Comparison of ENCODE assay signal across 11 mouse cellular contexts in genomic region chr17:12799368-12800275, GRCm38 (mm10). TPM values are rescaled to one million over a fixed set of nuclear protein-coding genes. Genes with fewer than 3 reads are reported as not detected.
DNase-seq lines count a peak whose midpoint lies in the region; ATAC-seq and TF ChIP-seq lines count a peak whose summit lies in the region.
"Had no signal": no experiment of that assay in that cellular context is flagged by ENCODE, and none has a peak within 500 bp of the region (broad histone marks: within the 10 kb centered on the region; RNA-seq: fewer than 3 reads in every experiment).

No protein-coding gene starts in this region.

- peak; percentile 9 for DNase-seq in forebrain, embryonic 11.5 days (ENCODE audit: low spot score)
- DNase-seq in lung, postnatal 10 days = peak; percentile 38
- DNase-seq in lung, adult 2 months = no peak
- no peak for DNase-seq in intestine, embryonic 14.5 days (ENCODE audit: low spot score)
- no peak for DNase-seq in stomach, postnatal 0 days (ENCODE audit: low spot score)
- no peak for DNase-seq in layer of hippocampus, postnatal 25 days (ENCODE audit: extremely low spot score in 1 of 2, low spot score in 1 of 2)
- no peak for DNase-seq in yolk sac, embryonic 10.5 days (ENCODE audit: low spot score)
- DNase-seq: B cell, adult 2 months; thymus, postnatal 14 days had no signal

- H3K9ac ChIP-seq in forebrain, embryonic 11.5 days (ENCODE audit: low read length) = no peak overlapping the region
- H3K9ac ChIP-seq in forebrain, embryonic 15.5 days (replicated peaks) = no peak overlapping the region
- H3K9ac ChIP-seq in intestine, embryonic 14.5 days (ENCODE audit: low read length) = no peak overlapping the region
- H3K9ac ChIP-seq in stomach, postnatal 0 days (ENCODE audit: low read length) = no peak overlapping the region
- H3K9ac ChIP-seq: embryonic facial prominence, embryonic 15.5 days had no signal

- 90% methylated on average over 12 of the region's 12 CpGs for WGBS in forebrain, embryonic 11.5 days
- 86% methylated on average over 12 of the region's 12 CpGs for WGBS in forebrain, embryonic 15.5 days
- WGBS in lung, adult 2 months = 69% methylated on average over 12 of the region's 12 CpGs
- WGBS in intestine, embryonic 14.5 days = 64% methylated on average over 12 of the region's 12 CpGs
- WGBS in stomach, postnatal 0 days = 57% methylated on average over 12 of the region's 12 CpGs

- no peak overlapping the region for H3K27ac ChIP-seq in forebrain, embryonic 11.5 days (ENCODE audit: low read depth, low read length)
- H3K27ac ChIP-seq in forebrain, embryonic 15.5 days (replicated peaks) = no peak overlapping the region
- H3K27ac ChIP-seq in intestine, embryonic 14.5 days (ENCODE audit: low read depth) = no peak overlapping the region
- H3K27ac ChIP-seq in stomach, postnatal 0 days (replicated peaks) = no peak overlapping the region
- H3K27ac ChIP-seq: embryonic facial prominence, embryonic 15.5 days had no signal

- H3K9me3 ChIP-seq in forebrain, embryonic 11.5 days (ENCODE audit: control insufficient read depth, low read length) = no peaks in the 10 kb centered on the region
- H3K9me3 ChIP-seq in forebrain, embryonic 15.5 days = no peaks in the 10 kb centered on the region
- H3K9me3 ChIP-seq in intestine, embryonic 14.5 days (ENCODE audit: control insufficient read depth, low read length) = no peaks in the 10 kb centered on the region
- no peaks in the 10 kb centered on the region for H3K9me3 ChIP-seq in stomach, postnatal 0 days (ENCODE audit: control insufficient read depth, low read length)
- H3K9me3 ChIP-seq: embryonic facial prominence, embryonic 15.5 days had no signal

- H3K27me3 ChIP-seq in forebrain, embryonic 11.5 days (ENCODE audit: control insufficient read depth, insufficient read depth, low read length) = no peaks in the 10 kb centered on the region
- H3K27me3 ChIP-seq in forebrain, embryonic 15.5 days = no peaks in the 10 kb centered on the region
- no peaks in the 10 kb centered on the region for H3K27me3 ChIP-seq in intestine, embryonic 14.5 days (replicated peaks; ENCODE audit: control insufficient read depth, insufficient read depth, low read length)
- no peaks in the 10 kb centered on the region for H3K27me3 ChIP-seq in stomach, postnatal 0 days (ENCODE audit: control insufficient read depth, insufficient read depth, low read length)
- H3K27me3 ChIP-seq: embryonic facial prominence, embryonic 15.5 days had no signal

- no peak for ATAC-seq in forebrain, embryonic 11.5 days (replicated peaks; ENCODE audit: low FRiP score)
- no peak for ATAC-seq in forebrain, embryonic 15.5 days (replicated peaks)
- peak; percentile 76 for ATAC-seq in intestine, embryonic 14.5 days (replicated peaks; ENCODE audit: low FRiP score, low TSS enrichment, low read depth)
- peak; percentile 80 for ATAC-seq in stomach, postnatal 0 days (ENCODE audit: low FRiP score, low TSS enrichment)

- no peak overlapping the region for H3K4me2 ChIP-seq in forebrain, embryonic 11.5 days (ENCODE audit: low read depth, low read length, severe bottlenecking)
- no peak overlapping the region for H3K4me2 ChIP-seq in forebrain, embryonic 15.5 days (replicated peaks)
- H3K4me2 ChIP-seq in intestine, embryonic 14.5 days (ENCODE audit: low read length) = no peak overlapping the region
- no peak overlapping the region for H3K4me2 ChIP-seq in stomach, postnatal 0 days (replicated peaks; ENCODE audit: low read depth)
- H3K4me2 ChIP-seq: embryonic facial prominence, embryonic 15.5 days had no signal

- H3K4me1 ChIP-seq in forebrain, embryonic 11.5 days (replicated peaks; ENCODE audit: control insufficient read depth, insufficient read depth, low read length) = no peaks in the 10 kb centered on the region
- no peaks in the 10 kb centered on the region for H3K4me1 ChIP-seq in forebrain, embryonic 15.5 days
- no peaks in the 10 kb centered on the region; the same call in 1 of the 2 replicates for H3K4me1 ChIP-seq in lung, adult 2 months (ENCODE audit: control insufficient read depth, insufficient read depth, low read length)
- H3K4me1 ChIP-seq in intestine, embryonic 14.5 days (replicated peaks; ENCODE audit: control insufficient read depth, insufficient read depth, low read length) = peaks cover 15% of the 10 kb centered on the region
- peaks cover 3% of the 10 kb centered on the region; the same call in 1 of the 2 replicates for H3K4me1 ChIP-seq in stomach, postnatal 0 days (replicated peaks; ENCODE audit: control insufficient read depth, insufficient read depth)

- no peak for TF ChIP-seq POLR2A in lung, adult 2 months (IDR thresholded peaks at IDR 0.05; ENCODE audit: borderline replicate concordance, extremely low read depth, low read depth, low read length)

- TF ChIP-seq EP300 in stomach, postnatal 0 days (optimal IDR thresholded peaks at IDR 0.05) = no peak

- no peaks in the 10 kb centered on the region for H3K36me3 ChIP-seq in forebrain, embryonic 11.5 days (ENCODE audit: control insufficient read depth, insufficient read depth, low read length)
- no peaks in the 10 kb centered on the region for H3K36me3 ChIP-seq in forebrain, embryonic 15.5 days
- no peaks in the 10 kb centered on the region for H3K36me3 ChIP-seq in intestine, embryonic 14.5 days (ENCODE audit: control insufficient read depth, insufficient read depth, low read length)
- H3K36me3 ChIP-seq in stomach, postnatal 0 days (ENCODE audit: control insufficient read depth, insufficient read depth, low read length) = no peaks in the 10 kb centered on the region
- H3K36me3 ChIP-seq: embryonic facial prominence, embryonic 15.5 days had no signal

- TF ChIP-seq CTCF in lung, adult 2 months (IDR thresholded peaks at IDR 0.05; ENCODE audit: insufficient read depth, low read length) = no peak
- peak; percentile 58 for TF ChIP-seq CTCF in stomach, postnatal 0 days (IDR thresholded peaks at IDR 0.05; ENCODE audit: low read depth)

- H3K4me3 ChIP-seq in forebrain, embryonic 11.5 days (ENCODE audit: low read depth, low read length) = no peak overlapping the region
- no peak overlapping the region for H3K4me3 ChIP-seq in forebrain, embryonic 15.5 days
- H3K4me3 ChIP-seq in lung, adult 2 months (replicated peaks; ENCODE audit: extremely low read depth, low read depth, low read length) = no peak overlapping the region
- no peak overlapping the region for H3K4me3 ChIP-seq in intestine, embryonic 14.5 days (ENCODE audit: low read depth, low read length)
- H3K4me3 ChIP-seq in stomach, postnatal 0 days (ENCODE audit: low read depth, low read length) = no peak overlapping the region
- H3K4me3 ChIP-seq: embryonic facial prominence, embryonic 15.5 days had no signal

RNA-seq across cellular contexts. Expression of gene Igf2r, which starts 30.2 kb away (rescaled TPM):
- polyA plus RNA-seq in forebrain, embryonic 11.5 days (2014; fragmentation: Nextera tagmentation; extraction: Ambion mirVana) = 21.0 and 21.7 TPM in 2 replicates
- polyA plus RNA-seq in forebrain, embryonic 15.5 days (2015; fragmentation: Nextera tagmentation; extraction: Ambion mirVana) = 10.8 and 11.0 TPM in 2 replicates
- polyA plus RNA-seq in lung, adult 2 months (2012; rRNA removed) = 26.8 and 27.5 TPM in 2 replicates
- polyA plus RNA-seq in intestine, embryonic 14.5 days (2014; fragmentation: Nextera tagmentation; extraction: Ambion mirVana) = 52.3 and 52.8 TPM in 2 replicates
- polyA plus RNA-seq in stomach, postnatal 0 days (2015; fragmentation: Nextera tagmentation; extraction: Ambion mirVana) = 9.4 and 9.6 TPM in 2 replicates
- total RNA-seq in layer of hippocampus, postnatal 25 days (2021) = 10 to 100 TPM; 28.1 to 29.8 TPM

Comparison
In these comparisons a context has a peak if more than half of its experiments do, and no peak if none do; other contexts are left out.
1. DNase-seq: peak in forebrain, embryonic 11.5 days (single experiment) and lung, postnatal 10 days (single experiment); none in lung, adult 2 months (single experiment), intestine, embryonic 14.5 days (single experiment), stomach, postnatal 0 days (single experiment), layer of hippocampus, postnatal 25 days (0 of 2) and yolk sac, embryonic 10.5 days (single experiment).
2. ATAC-seq: peak in intestine, embryonic 14.5 days (single experiment) and stomach, postnatal 0 days (single experiment); none in forebrain, embryonic 11.5 days (single experiment) and forebrain, embryonic 15.5 days (single experiment).